Mouse (Mus musculus) cerebellum, adult 8-10 months (tissue): ENCODE results near the gene Slc35a3.
"Not testable (repeated sequence)": the region's sequence is repeated elsewhere in the genome, so short reads cannot be mapped to it uniquely, and the experiment has no call there.

Source experiments
- DNase-seq: peaks from one replicate; pipeline ENCODE4 v3.0.0; 2022

Gene Slc35a3

DNA sequence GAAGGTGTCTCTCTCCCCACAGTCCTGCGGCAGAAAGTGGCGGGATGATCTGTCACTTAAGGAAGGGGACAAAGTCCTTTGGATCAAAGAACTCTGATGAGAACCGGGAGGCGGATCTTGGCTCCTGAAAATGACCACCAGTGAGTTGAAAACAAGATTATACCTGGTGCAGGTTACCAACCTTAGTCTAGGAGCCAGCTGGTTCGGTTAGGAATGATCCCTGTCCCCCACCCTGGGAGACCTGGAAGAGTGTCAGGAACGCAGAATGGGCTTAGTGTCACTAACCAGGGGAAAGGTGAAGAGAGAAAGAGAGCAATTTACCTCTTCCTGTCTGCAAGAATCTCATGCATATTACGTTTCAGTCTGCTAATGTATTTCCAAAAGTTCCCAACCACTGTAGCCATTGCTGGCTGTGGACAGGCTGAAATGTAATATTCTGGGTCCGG, at the start of gene Slc35a3:
Gene Slc35a3, minus strand, starts transcription at position 396 of the 446 bp plus-strand sequence.
- no peak for DNase-seq

DNA sequence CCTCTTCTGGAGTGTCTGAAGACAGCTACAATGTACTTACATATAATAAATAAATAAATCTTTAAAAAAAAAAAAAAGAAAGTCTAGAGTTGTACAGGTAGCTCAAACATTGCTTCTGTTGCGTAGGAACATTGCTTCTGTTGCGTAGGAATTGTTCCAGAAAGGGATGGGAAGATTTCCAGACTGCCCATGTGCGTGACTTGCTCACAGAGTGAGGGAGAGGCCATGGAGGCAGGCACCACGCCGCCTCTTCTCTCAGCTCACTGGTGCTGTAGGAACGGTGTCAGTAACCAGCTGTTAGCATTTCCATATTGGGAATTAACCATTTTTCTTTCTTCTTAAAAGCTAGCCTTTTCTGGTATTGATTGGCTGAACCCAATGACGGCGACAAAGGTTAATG, 40.2 kb upstream of the Slc35a3 start:
- DNase-seq, result no peak

DNA sequence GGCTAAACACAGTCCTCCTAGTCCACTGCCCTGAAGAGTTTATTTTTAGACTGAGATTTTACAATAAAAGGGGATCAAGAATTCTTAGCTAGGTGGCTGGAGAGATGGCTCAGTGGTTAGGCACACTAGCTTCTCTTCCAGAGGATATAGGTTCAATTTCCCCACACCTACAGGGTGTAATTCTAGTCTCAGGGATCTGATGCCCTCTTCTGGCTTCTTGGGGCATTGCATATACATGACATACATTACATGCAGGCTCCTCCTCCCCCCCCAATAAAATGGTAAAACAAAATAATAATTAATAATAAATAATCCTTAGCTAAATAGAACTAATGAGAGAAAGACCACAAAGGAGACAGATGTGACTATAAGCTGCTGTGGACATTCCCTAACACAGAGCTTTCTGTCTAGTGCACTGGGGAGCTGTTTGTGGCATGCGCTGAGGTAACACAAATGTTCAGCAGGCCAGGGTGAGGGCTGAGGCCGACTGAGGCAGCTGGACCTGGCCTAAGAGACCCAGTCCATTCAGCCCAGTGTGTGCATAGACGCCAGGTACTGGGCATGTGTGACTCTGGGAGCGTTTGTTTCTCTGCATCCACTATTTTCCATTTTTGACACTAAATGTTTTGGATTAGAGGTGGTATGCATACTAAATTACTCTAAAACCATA, 38.7 kb upstream of the Slc35a3 start:
- peak; percentile 37 for DNase-seq

DNA sequence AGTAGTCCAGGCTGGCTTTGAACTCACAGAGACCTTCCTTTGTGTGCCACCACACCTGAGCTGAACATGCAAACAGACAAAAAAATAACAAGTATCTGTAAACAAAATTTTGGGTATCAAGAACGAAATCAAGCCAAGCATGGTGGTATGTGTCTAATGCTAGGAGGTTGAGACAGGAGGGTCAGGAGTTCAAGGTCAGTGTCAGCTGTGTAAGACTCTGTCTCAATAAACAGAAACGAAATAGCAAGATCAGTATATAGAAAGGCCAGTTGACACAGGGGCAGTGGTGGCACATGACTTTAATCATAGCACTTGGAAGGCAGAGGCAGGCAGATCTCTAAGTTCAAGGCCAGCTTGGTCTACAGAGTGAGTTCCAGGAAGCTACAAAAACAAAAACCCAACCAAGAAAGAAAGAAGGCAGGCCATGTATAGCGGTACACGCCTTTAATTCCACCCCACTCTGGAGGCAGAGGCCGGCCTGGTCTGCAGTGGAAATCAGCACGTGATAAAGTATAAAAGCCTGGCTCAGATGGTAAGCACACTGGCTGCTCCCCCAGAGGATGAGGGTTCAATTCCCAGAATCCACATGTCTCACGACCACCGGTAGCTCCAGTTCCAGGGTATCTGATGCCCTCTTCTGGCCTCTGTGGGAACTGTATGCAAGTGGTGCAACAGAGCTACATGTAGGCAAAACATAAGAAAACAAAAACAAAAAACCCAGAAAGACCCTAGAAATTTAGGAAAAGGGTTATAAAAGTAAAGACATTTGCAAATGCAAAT, 36.0 kb upstream of the Slc35a3 start:
- no peak for DNase-seq

DNA sequence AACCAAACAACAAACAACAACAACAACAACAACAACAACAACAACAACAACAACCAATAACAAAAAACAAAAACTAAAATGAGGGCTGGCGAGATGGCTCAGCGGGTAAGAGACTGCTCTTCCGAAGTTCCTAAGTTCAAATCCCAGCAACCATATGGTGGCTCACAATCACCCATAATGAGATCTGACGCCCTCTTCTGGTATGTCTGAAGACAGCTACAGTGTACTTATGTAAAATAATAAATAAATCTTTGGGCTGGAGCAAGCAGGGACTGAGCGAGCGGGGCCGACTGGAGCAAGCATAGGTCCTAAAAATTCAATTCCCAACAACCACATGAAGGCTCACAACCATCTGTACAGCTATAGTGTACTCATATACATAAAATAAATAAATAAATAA, 35.0 kb upstream of the Slc35a3 start:
- DNase-seq, result not testable (repeated sequence)

DNA sequence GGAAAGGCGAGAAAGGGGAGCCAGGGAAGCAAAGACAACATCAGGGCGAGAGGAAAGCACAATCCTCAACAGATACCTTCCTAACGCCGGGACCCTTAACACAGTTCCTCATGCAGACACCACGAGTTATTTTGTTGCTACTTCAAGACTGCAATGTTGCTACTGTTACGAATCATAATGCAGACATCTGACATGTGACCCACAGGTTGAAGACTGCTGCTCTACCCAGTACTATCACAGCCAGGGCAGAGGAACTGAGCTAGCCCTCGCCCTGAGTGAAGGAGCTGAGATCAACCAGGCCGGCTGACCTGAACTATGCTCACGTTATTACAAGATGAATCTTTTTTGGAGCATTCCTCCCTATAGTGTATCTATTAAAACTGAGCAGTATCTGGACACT, 28.3 kb upstream of the Slc35a3 start:
- no peak for DNase-seq

DNA sequence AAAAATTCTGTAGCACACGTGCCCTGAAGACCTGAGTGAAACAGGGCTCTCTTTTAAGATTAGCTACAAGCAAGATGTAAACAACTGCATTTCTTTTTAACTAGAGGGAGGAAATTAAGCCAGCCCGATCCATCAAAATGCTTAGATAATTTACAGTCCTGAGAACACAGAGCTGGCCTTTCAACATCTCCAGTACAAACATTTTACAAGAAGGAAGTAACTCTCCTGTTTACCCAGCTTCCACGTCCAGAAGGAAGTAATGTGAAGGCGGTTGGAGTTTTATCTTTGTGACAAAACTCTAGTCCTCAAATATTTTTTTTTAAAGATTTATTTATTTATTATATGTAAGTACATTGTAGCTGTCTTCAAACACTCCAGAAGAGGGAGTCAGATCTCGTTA, 27.5 kb upstream of the Slc35a3 start:
- DNase-seq, result no peak

DNA sequence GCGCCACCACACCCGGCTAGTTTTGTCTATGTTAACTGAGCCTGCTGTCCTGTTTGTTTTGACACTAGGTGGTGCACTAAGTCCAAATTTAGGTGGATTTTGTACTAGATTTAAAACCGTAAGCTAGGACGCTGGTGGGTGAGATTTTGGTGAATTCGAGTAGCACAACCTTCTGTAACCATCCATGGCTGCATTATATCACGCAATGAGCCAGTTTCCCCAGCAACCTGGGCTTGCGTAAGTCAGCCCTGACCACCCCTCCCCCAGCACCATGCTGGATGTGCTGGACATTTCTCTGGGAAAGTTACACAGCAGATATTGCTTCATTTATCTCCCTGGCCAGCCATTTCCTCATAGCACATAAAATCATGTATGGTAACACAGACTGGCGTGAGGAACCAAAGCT, 24.7 kb upstream of the Slc35a3 start:
- DNase-seq, result no peak

DNA sequence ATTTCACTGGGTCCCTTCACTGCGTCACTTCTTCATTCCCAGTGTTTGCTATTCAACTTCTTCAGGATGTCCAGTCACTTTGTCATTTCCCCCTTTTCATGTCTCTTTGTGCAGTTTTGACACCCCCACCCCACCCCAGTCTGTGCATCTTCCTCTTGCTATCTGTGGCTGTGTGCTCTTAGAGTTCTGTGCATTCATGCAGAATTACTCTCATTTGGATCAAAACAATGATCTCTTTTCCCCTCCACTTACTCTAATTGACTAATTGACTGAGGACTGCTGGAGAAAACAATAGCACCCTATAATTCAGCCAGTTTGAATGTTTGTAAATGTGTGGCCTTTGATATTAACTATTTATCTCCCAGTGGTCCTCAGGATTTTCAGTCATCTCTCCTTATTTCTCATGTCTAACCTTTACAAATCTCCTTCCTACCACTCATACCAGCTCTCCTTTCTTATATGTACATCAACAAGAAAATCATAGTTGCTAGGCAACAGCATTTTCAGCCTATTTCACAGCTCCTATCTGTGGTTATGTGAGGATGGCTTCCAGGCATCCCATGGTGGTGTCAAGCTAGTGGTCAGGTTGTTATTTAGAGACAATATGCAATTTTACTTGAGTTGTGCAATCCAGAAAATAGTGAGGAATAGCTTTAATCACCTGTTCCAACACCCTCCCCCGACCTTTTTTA, 17.0 kb upstream of the Slc35a3 start:
- no peak for DNase-seq

DNA sequence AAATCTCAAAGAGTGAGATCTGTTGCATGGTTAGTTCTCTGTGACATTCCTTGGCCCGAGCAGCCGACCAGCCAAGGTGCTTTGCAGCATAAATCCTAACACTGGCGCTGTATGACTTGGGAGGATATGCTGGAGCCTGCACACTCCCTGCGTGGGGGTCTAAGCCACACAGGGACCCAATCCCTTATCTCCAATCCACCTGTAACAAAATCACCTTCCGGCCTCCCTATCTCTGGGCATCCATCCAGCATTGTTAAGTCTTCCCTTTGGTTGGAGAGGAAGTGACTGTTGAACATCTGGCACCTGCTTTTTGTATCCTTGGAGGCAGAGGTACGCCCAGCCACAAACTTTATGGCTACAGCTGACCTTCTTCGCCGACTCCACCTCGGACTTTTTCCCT, 14.2 kb upstream of the Slc35a3 start:
- DNase-seq, result no peak

DNA sequence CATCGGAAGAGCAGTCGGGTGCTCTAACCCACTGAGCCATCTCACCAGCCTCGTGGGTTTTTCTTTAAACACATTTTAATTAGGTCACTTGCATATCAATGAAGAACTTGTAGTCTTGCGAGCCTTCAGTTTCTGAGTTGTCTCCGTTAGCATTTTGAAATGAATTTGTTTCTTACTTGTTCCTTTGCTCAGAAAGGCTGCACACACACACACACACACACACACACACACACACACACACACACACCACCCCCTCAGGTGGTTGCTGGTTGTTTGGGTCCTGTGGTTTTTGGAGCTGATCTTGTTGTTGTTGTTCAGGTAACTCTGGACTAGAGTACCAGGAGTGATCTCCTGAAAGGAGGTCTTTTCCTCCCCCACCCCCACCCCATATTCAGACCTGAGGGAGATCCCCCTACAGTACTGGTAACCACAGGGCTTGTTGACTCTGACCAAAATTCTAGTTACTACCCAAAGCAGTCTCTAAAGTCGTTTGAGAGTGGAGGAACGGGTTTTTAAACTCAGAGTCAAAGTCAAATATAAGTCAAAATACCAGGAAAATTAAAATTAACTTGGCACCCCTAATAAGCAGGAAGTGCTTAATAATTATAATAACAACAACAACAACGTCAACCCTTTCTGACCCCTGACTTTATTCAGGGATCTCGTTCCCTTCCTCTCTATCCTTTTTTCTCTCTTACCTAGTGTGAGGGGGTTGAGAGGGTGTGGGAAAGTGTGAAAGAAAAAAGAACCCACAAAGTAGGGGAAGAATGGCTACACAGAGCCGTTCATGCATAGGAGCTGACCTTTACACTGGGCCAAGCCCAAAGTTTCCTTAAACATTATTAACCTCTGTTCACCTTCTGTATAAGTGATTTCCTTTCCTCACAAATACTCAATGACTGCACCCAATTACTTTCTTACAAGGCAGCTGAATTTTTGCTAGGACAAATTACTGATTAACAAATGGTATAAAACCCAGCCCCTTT, 11.2 kb upstream of the Slc35a3 start:
- no peak for DNase-seq

DNA sequence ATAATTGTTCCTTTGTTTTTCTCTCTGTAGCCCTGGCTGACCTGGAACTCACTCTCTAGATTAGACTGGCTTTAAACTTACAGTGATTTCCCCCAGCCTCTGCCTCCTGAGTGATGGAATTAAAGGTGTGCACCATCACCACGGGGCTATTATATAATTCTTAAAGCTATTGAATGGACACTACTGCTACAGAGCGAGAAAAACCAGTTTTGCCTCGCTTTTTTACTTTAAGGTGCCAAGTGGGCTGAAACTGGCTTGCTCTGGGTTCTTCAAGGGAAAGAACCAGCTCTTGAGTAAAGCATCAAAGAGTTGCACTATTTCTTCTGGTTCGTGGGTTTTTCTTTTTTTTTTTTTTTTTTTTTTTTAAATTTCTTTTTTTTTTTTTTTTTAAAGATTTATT, 10.3 kb upstream of the Slc35a3 start:
- no peak for DNase-seq

DNA sequence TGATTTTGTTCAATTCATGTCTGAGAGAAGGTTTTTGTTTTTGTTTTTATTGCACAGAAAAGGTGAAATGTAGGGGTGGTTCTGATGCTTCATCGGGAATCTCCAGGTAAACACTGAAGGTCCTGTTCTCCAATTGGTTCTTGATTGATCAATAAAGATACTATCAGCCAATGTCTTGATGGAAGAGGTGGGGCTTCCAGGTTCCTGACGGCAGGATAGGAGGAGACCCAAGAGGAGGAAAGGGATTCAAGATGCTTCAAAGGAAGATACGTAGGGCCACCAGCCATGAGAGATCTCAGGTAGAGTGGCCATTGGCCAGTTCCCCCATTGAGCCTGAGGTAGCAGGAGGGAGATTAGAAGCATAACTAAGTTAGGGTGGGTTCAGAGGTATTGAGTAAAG, 6.3 kb upstream of the Slc35a3 start:
- DNase-seq, result no peak

DNA sequence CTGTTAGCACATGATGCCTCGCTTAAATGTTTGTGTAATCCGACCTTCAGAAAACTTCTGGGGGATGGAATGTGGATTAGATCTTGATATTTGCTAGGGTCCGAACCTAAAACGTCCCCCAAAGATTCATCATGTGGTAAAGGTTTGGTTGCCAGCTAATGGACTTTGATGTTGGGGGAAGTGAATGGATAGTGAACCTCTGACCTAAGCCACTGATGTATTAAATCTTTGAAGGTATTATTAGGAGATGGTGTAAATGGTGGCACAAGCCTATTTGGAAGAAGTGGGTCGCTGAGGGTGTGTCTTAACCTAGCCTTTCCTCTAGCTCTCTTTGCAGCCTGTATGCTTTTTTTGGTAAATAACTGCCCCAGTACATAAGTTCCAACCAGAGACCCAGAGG, 400 bp upstream of the Slc35a3 start:
- DNase-seq, result no peak

DNA sequence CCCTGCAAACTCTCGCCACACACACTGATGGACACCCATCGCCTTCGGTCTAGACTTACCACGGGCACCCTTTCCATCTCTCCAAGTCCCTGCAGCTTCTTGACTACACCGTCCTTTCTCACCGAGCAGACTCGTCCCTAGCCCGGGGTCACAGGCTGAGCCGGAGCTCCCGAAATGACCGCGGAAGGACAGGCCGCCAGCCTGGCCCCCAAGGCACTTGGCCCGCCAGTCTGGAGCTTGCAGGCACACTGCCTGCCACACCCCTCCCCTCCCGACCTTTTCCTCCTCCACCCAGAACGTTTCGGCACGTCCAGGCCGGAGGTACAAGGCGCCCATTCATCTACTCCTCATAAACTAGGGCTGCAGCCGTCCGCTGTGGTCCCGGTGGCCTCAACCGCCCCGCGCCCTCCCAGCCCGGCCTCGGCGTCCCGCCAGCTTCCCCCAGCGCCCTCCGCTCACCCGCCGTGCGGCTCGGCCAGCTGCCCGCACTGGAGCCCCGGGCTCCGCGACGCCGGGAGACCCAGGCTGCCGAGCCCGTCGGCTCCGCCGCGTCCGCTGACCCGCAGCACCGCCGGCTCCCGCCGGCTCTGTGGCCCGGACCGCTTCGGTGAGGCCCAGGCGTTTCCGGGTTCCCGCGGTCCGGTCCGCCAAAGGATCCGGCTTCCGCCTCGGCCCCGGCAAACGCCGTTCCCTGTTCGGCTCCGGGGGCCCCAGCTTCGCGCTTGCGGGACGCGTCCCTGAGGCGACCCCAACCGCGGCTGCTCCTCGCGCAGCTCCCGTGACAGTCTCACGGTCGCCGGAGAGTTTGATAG, 801 bp downstream of the Slc35a3 start:
- peak; percentile 84 for DNase-seq

DNA sequence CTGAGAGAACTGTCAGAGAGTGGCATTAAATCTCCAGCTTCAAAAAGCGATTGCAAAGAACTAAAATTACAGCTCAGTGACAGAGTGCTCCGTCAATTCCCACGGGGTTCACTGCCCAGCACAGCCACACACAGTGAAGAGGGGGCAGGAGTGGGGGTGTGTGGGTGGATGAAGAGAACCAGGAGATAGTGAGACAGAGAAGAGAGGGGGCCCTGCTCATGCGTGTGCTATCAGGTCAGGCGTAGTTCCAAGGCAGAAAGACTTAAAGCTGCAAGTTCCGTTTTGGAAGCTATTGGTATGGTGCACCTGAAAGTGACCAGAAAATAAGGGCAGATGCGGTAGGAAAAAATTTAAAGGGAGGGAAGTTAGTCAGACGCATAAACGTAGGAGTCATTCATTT, 1.7 kb downstream of the Slc35a3 start:
- DNase-seq, result no peak

DNA sequence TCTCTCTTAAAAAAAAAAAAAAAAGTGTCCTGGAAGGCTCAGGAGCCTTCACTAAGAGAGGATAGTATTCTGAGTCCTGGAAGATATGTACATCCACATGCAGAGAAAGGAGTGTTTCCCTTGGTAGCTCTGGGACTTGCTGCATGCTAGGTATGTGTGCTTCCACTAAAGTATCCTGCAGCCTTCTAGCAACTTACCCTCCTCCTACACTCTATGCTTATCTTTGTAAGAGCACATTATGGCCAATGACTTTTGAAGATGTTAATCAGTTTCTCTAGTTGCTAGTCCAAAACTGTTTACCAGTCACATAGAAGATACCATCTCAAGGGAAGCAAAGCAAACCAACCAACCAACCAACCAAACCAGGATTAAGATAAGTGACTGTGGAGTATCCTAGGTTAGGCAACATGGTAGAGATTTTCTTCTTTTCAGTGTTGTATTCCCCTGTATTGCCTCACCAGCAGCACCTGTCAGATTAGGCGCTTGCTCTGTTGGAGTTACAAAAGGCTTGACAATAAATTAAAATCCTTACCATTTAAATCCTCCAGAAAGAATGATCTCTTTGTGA, 6.9 kb downstream of the Slc35a3 start:
- DNase-seq, result no peak

DNA sequence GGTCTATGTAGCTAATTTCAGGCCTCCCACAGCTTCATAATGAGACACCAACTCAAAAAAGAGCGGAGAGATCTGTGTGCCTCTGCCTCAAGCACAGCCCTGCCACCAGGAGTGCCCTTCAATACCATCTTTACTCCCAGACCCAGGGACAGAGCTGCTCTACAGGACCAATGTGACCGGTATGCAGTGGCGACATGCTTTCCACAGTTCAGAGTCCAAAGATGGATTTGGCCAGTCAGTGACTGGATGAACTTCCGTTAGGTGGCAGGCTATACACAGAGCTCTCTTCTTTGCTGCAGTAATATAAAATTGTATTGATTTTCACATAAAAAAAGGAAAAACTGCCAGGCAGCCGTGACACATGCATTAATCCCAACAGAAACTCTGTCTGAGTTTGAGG, 8.8 kb downstream of the Slc35a3 start:
- DNase-seq, result no peak

DNA sequence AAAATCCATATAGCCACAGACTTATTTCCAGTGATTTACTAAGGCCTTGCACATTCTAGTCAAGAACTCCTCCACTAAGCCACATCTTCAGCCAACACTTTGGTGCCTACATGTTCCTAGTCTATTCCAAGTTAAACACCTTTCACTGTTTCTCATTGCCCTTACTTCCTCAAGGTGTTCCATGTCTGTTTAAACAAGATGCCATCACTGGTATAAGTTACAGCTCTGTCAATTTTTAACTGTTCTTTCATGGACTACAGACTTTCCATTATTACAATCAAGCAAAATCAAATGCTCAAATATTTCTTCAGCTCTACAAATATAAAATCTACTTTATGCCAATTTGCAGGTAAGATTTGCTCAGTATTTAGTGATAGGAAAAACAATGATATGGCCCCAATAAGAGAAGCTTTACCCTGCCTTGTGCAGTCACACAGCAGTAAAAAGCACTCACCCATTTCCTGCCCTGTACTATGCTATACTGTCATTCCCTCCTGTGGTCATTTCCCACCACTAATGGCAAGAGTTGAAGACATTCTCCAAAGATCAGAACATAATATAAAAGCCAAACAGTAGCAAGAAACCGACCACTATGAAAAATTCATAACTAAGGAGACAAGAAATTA, 9.9 kb downstream of the Slc35a3 start:
- no peak for DNase-seq

DNA sequence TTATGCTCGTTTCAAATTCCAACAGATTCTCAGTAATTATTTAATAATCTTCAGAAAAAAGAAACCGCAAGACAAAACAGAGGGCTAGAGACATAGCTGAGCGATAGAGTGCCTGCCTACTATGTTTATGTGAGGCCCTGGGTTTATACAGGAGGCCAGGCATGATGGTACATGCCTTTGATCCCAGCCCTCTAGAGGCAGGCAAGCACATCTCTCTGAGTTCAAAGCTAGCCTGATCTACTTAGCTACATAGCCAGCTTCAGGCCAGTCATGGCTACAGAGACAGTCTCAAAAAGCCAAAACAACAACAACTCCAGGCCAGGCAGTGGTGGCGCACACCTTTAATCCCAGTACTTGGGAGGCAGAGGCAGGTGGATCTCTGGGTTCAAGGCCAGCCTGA, 11.0 kb downstream of the Slc35a3 start:
- DNase-seq, result no peak

DNA sequence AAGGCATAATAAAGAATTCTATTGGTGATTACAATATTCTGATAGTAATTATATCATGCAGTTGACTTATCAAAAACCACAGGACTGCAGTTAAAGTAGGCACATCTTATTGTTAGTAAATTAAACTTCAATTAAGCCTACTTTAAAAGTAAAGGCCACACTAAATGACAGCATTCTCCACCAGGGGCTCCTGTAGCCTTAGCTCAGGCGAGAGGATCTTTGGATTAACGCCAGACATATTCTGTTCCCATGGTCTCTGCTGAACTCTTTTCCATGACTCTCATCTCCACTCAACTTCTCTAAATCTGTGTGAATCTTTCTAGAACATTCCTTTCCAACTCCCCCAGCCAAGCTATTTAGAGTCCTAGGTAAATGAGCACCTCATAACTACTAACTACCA, 13.8 kb downstream of the Slc35a3 start:
- DNase-seq, result no peak
